In the genomic region with DNA sequence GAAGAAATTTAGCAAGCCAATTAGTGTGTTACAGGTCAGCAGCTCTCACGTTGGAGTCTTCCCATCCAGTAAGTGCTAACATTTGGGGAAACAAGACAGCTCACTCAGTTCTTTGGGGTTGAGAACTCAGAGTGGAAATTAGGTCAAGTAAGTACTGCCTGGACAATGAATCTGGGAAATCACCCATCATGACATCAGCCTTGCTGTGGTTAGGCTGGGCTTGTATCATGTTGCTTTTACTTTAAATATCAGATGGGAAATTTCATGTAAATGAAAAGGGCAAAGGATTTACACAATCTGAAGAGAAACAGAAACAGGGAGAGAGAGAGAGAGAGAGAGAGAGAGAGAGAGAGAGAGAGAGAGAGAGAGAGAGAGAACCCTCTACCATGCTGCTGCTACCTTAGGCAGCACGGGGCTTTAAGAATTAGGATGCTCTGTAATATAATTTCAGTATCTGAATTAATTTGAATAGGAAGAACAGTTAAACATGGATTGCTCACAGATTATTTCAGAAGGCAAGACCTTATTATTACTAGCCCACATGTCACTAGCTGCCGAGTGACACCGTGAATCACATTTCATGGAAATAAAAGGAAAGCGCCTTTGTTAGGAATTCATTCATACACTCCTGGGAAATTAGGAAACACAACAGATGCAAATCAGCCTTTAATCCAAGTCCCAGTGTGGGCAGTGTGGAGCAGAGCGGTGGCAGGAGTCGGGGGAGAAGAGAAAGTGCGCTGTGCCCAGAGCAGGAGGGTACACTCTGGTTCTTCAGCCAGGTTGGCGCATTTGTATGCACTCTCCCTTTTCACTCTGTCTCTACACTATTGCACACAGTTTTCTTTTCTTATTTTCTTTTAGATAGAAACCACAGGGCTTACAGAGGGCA, we compare ENCODE assay signal across 15 mouse cellular contexts.
A peak's percentile ranks its signal among the peaks of the same experiment; 100 is the strongest.
DNase-seq lines count a peak whose midpoint lies in the region; ATAC-seq and TF ChIP-seq lines count a peak whose summit lies in the region.
"Had no signal": no experiment of that assay in that cellular context is flagged by ENCODE, and none has a peak within 500 bp of the region (broad histone marks: within the 10 kb centered on the region; RNA-seq: fewer than 3 reads in every experiment).

No protein-coding gene starts in this region.

- no peak overlapping the region for H3K4me2 ChIP-seq in forebrain, embryonic 12.5 days
- H3K4me2 ChIP-seq in forebrain, embryonic 11.5 days (ENCODE audit: low read depth, low read length, severe bottlenecking) = no peak overlapping the region
- no peak overlapping the region for H3K4me2 ChIP-seq in embryonic facial prominence, embryonic 15.5 days (replicated peaks)
- H3K4me2 ChIP-seq in hindbrain, embryonic 15.5 days = peak overlapping the region; percentile 42
- peak overlapping the region; percentile 10 for H3K4me2 ChIP-seq in myocyte (ENCODE audit: low read depth)
- H3K4me2 ChIP-seq: heart, embryonic 13.5 days; liver, embryonic 15.5 days had no signal

- no peaks in the 10 kb centered on the region for H3K36me3 ChIP-seq in forebrain, embryonic 12.5 days (replicated peaks)
- H3K36me3 ChIP-seq in forebrain, embryonic 11.5 days (ENCODE audit: control insufficient read depth, insufficient read depth, low read length) = no peaks in the 10 kb centered on the region
- no peaks in the 10 kb centered on the region for H3K36me3 ChIP-seq in embryonic facial prominence, embryonic 15.5 days
- H3K36me3 ChIP-seq in hindbrain, embryonic 15.5 days = no peaks in the 10 kb centered on the region
- no peaks in the 10 kb centered on the region for H3K36me3 ChIP-seq in myocyte (ENCODE audit: control insufficient read depth, insufficient read depth)
- H3K36me3 ChIP-seq: G1E; heart, embryonic 13.5 days; liver, embryonic 15.5 days had no signal

- H3ac ChIP-seq in myocyte (ENCODE audit: control insufficient read depth, insufficient read length) = no peak overlapping the region

- no peak overlapping the region for H3K9ac ChIP-seq in forebrain, embryonic 12.5 days
- H3K9ac ChIP-seq in forebrain, embryonic 11.5 days (ENCODE audit: low read length) = no peak overlapping the region
- H3K9ac ChIP-seq in embryonic facial prominence, embryonic 15.5 days = no peak overlapping the region
- H3K9ac ChIP-seq in hindbrain, embryonic 15.5 days = 0 out of 2 replicates have a peak overlapping the region, but pooled peaks have one; percentile 22
- H3K9ac ChIP-seq: heart, embryonic 13.5 days; liver, embryonic 15.5 days had no signal

- no peak for TF ChIP-seq POLR2A in myocyte (IDR thresholded peaks at IDR 0.05; ENCODE audit: insufficient read length, low read depth)

- 43% methylated on average over 9 of the region's 9 CpGs for WGBS in forebrain, embryonic 12.5 days
- 65% methylated on average over 9 of the region's 9 CpGs for WGBS in forebrain, embryonic 11.5 days
- 57% methylated on average over 9 of the region's 9 CpGs for WGBS in embryonic facial prominence, embryonic 15.5 days
- 35% methylated on average over 9 of the region's 9 CpGs for WGBS in hindbrain, embryonic 15.5 days

- no peak overlapping the region for H3K27ac ChIP-seq in forebrain, embryonic 12.5 days
- H3K27ac ChIP-seq in forebrain, embryonic 11.5 days (ENCODE audit: low read depth, low read length) = no peak overlapping the region
- H3K27ac ChIP-seq in embryonic facial prominence, embryonic 15.5 days (replicated peaks) = no peak overlapping the region
- peak overlapping the region; percentile 53; the same call in 1 of the 2 replicates for H3K27ac ChIP-seq in hindbrain, embryonic 15.5 days (replicated peaks)
- H3K27ac ChIP-seq: heart, embryonic 13.5 days; kidney, postnatal 0 days; liver, embryonic 15.5 days had no signal

- H3K27me3 ChIP-seq in forebrain, embryonic 12.5 days = no peaks in the 10 kb centered on the region
- H3K27me3 ChIP-seq in forebrain, embryonic 11.5 days (ENCODE audit: control insufficient read depth, insufficient read depth, low read length) = no peaks in the 10 kb centered on the region
- H3K27me3 ChIP-seq in embryonic facial prominence, embryonic 15.5 days = no peaks in the 10 kb centered on the region
- no peaks in the 10 kb centered on the region for H3K27me3 ChIP-seq in hindbrain, embryonic 15.5 days
- no peaks in the 10 kb centered on the region for H3K27me3 ChIP-seq in myocyte (ENCODE audit: control insufficient read depth, insufficient read depth, insufficient read length)
- H3K27me3 ChIP-seq: heart, embryonic 13.5 days; liver, embryonic 15.5 days had no signal

- H3K79me2 ChIP-seq in myocyte (ENCODE audit: control insufficient read depth, insufficient read depth) = no peaks in the 10 kb centered on the region

- no peaks in the 10 kb centered on the region for H3K9me3 ChIP-seq in forebrain, embryonic 12.5 days
- H3K9me3 ChIP-seq in forebrain, embryonic 11.5 days (ENCODE audit: control insufficient read depth, low read length) = no peaks in the 10 kb centered on the region
- H3K9me3 ChIP-seq in embryonic facial prominence, embryonic 15.5 days (replicated peaks) = no peaks in the 10 kb centered on the region
- H3K9me3 ChIP-seq in hindbrain, embryonic 15.5 days = no peaks in the 10 kb centered on the region
- H3K9me3 ChIP-seq: G1E; heart, embryonic 13.5 days; liver, embryonic 15.5 days had no signal

- no peak overlapping the region for H3K4me3 ChIP-seq in forebrain, embryonic 12.5 days (replicated peaks)
- no peak overlapping the region for H3K4me3 ChIP-seq in forebrain, embryonic 11.5 days (ENCODE audit: low read depth, low read length)
- H3K4me3 ChIP-seq in embryonic facial prominence, embryonic 15.5 days (replicated peaks) = no peak overlapping the region
- no peak overlapping the region for H3K4me3 ChIP-seq in hindbrain, embryonic 15.5 days
- H3K4me3 ChIP-seq in myocyte = no peak overlapping the region
- H3K4me3 ChIP-seq: heart, embryonic 13.5 days; liver, embryonic 15.5 days had no signal

- peak; percentile 74; the same call in 1 of the 2 replicates for ATAC-seq in forebrain, embryonic 12.5 days (ENCODE audit: low FRiP score)
- no peak for ATAC-seq in forebrain, embryonic 11.5 days (replicated peaks; ENCODE audit: low FRiP score)
- peak; percentile 19; the same call in 1 of the 2 replicates for ATAC-seq in embryonic facial prominence, embryonic 15.5 days (ENCODE audit: insufficient number of reproducible peaks, low FRiP score, low TSS enrichment, low read depth)
- peak; percentile 48; the same call in 1 of the 2 replicates for ATAC-seq in hindbrain, embryonic 15.5 days (ENCODE audit: low FRiP score, low read depth)

- no peak for DNase-seq in forebrain, embryonic 11.5 days (ENCODE audit: low spot score)
- no peak for DNase-seq in thymus, postnatal 25 days
- no peak for DNase-seq in kidney, postnatal 36 days
- DNase-seq in kidney, adult 11 months = no peak
- DNase-seq: B cell, adult 2 months; cerebellum, adult 9-11 months; left cerebral cortex, postnatal 4 days had no signal

- peaks cover 13% of the 10 kb centered on the region for H3K4me1 ChIP-seq in forebrain, embryonic 12.5 days
- no peaks in the 10 kb centered on the region for H3K4me1 ChIP-seq in forebrain, embryonic 11.5 days (replicated peaks; ENCODE audit: control insufficient read depth, insufficient read depth, low read length)
- H3K4me1 ChIP-seq in embryonic facial prominence, embryonic 15.5 days = no peaks in the 10 kb centered on the region
- peaks cover 12% of the 10 kb centered on the region for H3K4me1 ChIP-seq in hindbrain, embryonic 15.5 days (replicated peaks)
- H3K4me1 ChIP-seq: heart, embryonic 13.5 days; liver, embryonic 15.5 days had no signal

TF ChIP-seq in myocyte, 11 proteins besides CTCF, POLR2A, EP300 and RAD21:
- TF ChIP-seq MAX (IDR thresholded peaks at IDR 0.05; ENCODE audit: low read depth) = no peak
- no peak for TF ChIP-seq TCF12 (IDR thresholded peaks at IDR 0.05; ENCODE audit: insufficient read depth, poor library complexity, severe bottlenecking)
- no peak for TF ChIP-seq CEBPB (IDR thresholded peaks at IDR 0.05; ENCODE audit: insufficient read depth, poor library complexity, severe bottlenecking)
- no peak for TF ChIP-seq SRF (IDR thresholded peaks at IDR 0.05; ENCODE audit: control insufficient read depth, insufficient read length, low read depth)
- TF ChIP-seq TCF3 (IDR thresholded peaks at IDR 0.05; ENCODE audit: insufficient read length, low read depth) = no peak
- no peak for TF ChIP-seq E2F4 (IDR thresholded peaks at IDR 0.05; ENCODE audit: insufficient read depth)
- no peak for TF ChIP-seq MYOD1 (IDR thresholded peaks at IDR 0.05; ENCODE audit: control insufficient read depth in 1 of 3, insufficient read length in 2 of 3, low read depth in 2 of 3)
- no peak for TF ChIP-seq MYOG (IDR thresholded peaks at IDR 0.05; ENCODE audit: control insufficient read depth in 1 of 3, insufficient read depth in 1 of 3, insufficient read length in 2 of 3, low read depth in 2 of 3)
- TF ChIP-seq REST (IDR thresholded peaks at IDR 0.05; ENCODE audit: insufficient read depth, insufficient read length) = no peak
- TF ChIP-seq POLR2AphosphoS2 (IDR thresholded peaks at IDR 0.05; ENCODE audit: insufficient read length, low read depth) = no peak
- TF ChIP-seq USF1 (IDR thresholded peaks at IDR 0.05; ENCODE audit: low read depth) = no peak

Comparison
In these comparisons a context has a peak if more than half of its experiments do, and no peak if none do; other contexts are left out.
1. H3K4me2 ChIP-seq: peak in hindbrain, embryonic 15.5 days (single experiment) and myocyte (single experiment); none in forebrain, embryonic 12.5 days (single experiment), forebrain, embryonic 11.5 days (single experiment) and embryonic facial prominence, embryonic 15.5 days (single experiment).